Mouse (Mus musculus) central nervous system, embryonic 18 days (tissue): ENCODE measurements around the gene Dll3. TPM values are rescaled to one million over a fixed set of nuclear protein-coding genes. Genes with fewer than 3 reads are reported as not detected.

Experiments used
- polyA plus RNA-seq: library from polyadenylated mRNA; depleted of rRNA; stranded (reverse); fragments of >200 nt; gene quantifications from 2 replicates; pipeline ENCODE4 v1.2.3, GENCODE M21; 2012; rRNA removed

Dll3 gene
- 13.5 and 13.6 TPM in 2 replicates for polyA plus RNA-seq

DNA sequence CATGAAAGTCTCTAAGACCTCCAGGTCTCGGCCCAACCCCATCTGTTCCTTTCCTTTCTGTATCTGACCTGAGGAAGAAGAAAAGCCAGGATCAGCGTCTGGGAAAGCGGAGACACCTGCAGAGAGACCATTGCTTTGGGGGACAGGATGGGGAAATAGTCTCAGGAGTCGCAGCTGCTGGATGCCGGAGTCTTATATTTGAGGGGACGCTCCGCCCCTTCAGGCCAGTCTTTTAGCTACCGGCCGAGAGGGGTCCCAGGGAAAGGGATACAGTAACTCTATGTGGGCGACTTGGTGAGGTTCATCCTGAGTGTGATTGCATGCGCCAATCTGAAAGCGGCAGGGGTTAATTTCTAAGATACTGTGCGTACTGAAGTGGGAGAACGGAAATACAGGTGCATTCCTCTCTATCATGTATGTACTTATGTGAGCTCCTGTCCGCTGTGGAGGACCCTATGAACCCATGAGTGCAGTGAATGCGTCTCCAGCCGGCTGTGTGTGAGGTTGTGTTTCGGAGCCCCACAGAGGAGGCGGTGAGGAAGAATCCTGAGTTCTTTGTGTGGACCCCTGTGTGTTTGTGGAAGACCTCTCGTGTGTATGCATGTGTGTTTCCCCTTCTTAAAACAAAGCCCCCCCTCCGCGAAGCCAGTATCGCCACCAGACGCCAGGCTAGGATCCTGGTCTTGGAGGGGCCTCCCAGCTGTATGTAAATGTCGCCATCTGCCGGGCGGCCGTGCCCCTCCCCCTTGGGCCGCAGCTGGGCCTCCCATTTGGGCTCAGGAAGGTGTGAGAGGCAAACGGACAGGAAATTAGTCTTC, at the start of gene Dll3:
Gene Dll3 (minus strand): TSS at position 623 of the 818 bp plus-strand sequence.

DNA sequence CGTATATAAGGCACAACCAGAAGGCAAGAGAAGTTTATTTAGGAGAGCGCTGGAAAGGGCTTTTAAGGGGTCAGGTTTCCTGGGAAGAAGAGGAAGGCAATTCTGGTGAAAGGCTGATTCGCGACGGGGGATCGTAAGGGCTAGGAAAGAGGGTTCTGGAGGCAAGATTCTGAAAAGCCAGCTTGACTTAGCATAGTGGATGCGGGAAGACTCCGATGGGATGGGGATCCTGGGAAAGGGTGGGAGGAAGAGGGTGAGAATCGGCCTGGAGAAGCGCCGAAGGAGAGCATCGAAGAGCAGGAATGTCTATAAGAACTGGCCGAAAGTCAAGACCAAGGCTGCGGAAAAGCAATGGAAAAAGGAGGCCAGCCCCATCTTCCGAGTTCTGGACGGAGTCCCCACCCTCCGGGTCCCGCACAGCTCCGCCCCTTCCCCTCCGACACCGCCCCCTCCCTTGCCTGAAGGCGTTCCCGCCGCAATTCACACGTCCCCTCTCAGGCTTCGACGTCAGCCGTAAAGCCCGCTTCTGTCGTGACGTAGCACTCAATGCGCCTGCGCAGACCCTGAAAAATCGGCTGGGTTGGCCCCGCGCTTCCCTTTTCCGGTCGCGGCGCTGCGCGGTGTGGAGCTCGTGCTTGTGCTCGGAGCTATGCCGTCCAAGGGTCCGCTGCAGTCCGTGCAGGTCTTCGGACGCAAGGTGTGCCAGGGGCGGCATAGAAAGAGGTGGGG, 48.3 kb upstream of the Dll3 start, which contains the start of gene Rps16:
Gene Rps16 (plus strand): TSS at position 498 of the 729 bp plus-strand sequence.

DNA sequence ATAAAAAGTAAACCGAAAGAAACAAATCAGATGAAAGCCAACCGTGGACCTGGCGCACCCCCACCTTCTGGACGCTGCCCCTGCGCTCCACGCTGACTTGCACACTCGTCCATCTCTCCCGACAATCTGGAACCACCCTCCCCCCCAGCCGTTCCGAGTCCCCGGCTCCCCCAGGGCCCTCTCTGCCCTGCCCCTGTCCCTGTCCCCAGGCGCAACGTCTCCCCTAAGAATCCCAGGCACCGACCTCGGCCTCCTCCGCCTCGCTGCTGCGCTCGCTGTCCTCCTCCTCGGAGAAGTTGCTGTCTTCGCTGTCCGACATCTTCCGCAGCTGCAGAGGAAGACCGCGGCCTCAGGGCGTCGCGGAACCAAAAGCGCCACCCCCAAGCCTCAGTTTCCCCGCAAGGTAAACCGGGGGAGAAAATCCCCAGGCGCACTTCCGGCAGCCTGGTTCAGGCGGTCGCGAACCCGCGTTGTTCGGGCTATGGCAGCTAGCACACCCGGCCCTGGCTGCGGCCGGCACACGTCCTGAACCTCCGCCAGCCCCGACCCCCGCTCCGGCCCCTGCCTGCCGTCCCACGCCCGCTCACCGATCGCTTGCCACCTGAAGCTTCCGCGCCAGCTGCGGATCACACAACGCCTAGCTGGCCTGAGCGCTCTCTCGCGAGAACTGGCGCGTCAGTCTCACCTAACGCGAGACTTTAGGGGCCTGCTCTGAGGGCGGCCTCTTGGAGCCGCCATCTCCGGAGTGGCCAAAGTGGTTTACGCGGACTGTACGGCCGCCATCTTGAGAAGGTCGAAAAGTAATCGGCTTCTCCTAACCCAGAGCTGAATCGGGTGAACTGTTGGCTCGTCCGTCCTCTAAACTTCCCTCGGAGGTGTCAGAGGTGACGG, 36.3 kb upstream of the Dll3 start, which contains the start of gene Supt5:
Gene Supt5 (minus strand): TSS at position 639 of the 891 bp plus-strand sequence.

DNA sequence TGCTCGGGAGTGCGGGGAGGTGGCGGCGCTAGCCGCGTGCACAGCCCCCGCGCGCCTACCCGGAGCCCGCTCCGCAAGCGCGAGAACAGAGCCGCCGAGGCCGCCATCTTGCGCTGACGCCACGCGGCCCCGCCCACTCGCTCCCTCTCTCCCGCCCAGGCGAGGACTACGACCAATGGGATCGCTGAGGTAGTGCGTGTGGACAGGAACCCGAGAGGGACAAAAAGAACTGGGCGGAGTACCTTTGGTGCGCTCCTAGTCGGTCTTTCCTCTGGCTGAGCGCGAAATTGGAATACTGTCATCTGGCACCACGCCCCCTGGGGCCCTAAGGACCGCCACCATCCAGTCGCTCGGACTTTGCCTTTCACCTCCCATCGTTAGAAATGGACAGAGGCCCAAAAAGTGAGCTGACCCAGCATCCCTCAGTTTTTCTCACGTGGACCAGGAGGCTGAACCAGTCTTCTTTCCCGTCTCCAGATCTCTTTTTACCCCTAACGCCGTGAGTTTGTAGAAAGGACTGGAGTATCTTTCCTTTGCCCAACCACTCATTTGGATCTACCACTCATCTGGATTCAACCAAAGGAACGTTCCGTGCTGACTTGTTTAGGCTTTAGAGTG, 10.0 kb upstream of the Dll3 start, which contains the start of gene Timm50:
Gene Timm50 (minus strand): TSS at position 147 of the 618 bp plus-strand sequence.

DNA sequence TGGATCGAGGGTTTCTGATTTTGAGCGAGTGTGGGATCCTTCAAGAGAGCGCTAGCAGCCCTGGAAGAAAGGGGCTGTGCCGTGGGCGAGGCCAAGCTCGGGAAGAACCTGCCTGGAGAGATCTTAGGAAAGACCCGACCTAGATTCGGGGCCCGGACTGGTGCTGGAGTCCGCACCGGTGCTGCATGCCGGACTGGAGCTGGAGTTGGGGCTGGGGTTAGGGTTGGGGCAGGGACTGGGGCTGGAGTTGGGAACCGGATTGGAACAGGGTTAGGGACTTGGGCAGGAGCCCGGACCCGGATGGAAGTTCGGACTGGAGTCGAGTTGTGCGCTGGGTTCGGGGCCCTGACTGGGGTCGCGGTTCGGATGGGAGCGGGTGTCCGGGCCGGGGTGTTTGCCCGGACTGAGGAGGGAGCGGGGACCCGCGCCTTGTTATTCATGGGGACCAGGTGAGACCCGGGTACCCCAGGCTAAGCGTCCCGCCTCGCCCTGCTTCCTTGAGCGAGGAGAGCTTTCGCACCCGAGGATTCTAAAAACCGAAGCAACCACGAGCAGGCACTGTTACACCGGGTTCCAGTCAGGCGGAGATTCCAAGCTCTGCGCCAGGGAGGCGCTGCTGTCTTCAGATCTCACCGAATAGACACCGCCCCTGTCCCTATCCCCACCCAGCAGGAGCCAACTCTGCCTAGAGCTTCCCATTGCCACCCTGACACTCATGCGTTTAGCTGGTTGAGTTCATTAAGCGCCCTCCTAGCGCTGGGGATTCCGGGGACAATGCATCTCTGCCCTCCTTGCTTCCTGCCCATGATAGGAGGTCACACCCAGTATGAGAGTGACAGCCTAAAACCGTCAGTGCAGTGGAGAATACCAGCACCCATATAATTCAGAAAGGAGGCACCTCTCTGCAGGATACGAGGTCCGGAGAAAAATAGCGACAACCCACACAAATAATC, 11.1 kb downstream of the Dll3 start, which contains the start of gene Selenov:
Gene Selenov (minus strand): TSS at position 549 of the 953 bp plus-strand sequence.

GRCm38 (mm10) chr7:28277615-28278278, 24.3 kb downstream of the Dll3 start, which contains the start of gene Eid2b:
Gene Eid2b (plus strand): TSS chr7:28277739.

GRCm38 (mm10) chr7:28267129-28268041, 34.7 kb downstream of the Dll3 start, which contains the start of gene Eid2:
Gene Eid2 (plus strand): TSS chr7:28267881.

Other genes with a start within 250 kb of the Dll3 start
- 0.43 and 0.49 TPM in 2 replicates for gene Fcgbp, start 231.0 kb downstream of the Dll3 start, polyA plus RNA-seq
- gene 9530053A07Rik, start 172.8 kb downstream of the Dll3 start, polyA plus RNA-seq: 0.03 TPM in 2 replicates
- 203 and 219 TPM in 2 replicates for gene Fbl, start 132.5 kb downstream of the Dll3 start, polyA plus RNA-seq
- gene Dyrk1b, start 122.8 kb downstream of the Dll3 start, polyA plus RNA-seq: 24.1 and 28.7 TPM in 2 replicates
- gene Eid2, start 34.4 kb downstream of the Dll3 start, polyA plus RNA-seq: 78.5 and 79.8 TPM in 2 replicates
- 46.2 and 47.3 TPM in 2 replicates for gene Eid2b, start 24.5 kb downstream of the Dll3 start, polyA plus RNA-seq
- gene Selenov, start 11.1 kb downstream of the Dll3 start, polyA plus RNA-seq: 1.9 and 2.3 TPM in 2 replicates
- gene Timm50, start 9.8 kb upstream of the Dll3 start, polyA plus RNA-seq: 87.3 and 91.7 TPM in 2 replicates
- 98.1 and 101 TPM in 2 replicates for gene Supt5, start 36.5 kb upstream of the Dll3 start, polyA plus RNA-seq
- 1,114 and 1,140 TPM in 2 replicates for gene Rps16, start 48.4 kb upstream of the Dll3 start, polyA plus RNA-seq
- gene Plekhg2, start 70.4 kb upstream of the Dll3 start, polyA plus RNA-seq: 13.5 and 19.5 TPM in 2 replicates
- 2.6 and 4.6 TPM in 2 replicates for gene Zfp36, start 78.0 kb upstream of the Dll3 start, polyA plus RNA-seq
- gene Med29, start 90.5 kb upstream of the Dll3 start, polyA plus RNA-seq: 43.0 and 44.9 TPM in 2 replicates
- gene Paf1, start 90.7 kb upstream of the Dll3 start, polyA plus RNA-seq: 104 and 110 TPM in 2 replicates
- 2.9 TPM in 2 replicates for gene Gmfg, start 135.2 kb upstream of the Dll3 start, polyA plus RNA-seq
- gene Lrfn1, start 149.7 kb upstream of the Dll3 start, polyA plus RNA-seq: 58.8 and 65.9 TPM in 2 replicates
- gene Ifnl2, start 208.2 kb upstream of the Dll3 start, polyA plus RNA-seq: not detected in 2 replicates
- not detected in 2 replicates for gene Ifnl3, start 220.6 kb upstream of the Dll3 start, polyA plus RNA-seq
- not detected in 2 replicates for gene Sycn, start 238.6 kb upstream of the Dll3 start, polyA plus RNA-seq
- gene Nccrp1, start 245.0 kb upstream of the Dll3 start, polyA plus RNA-seq: 0.20 and 3.1 TPM in 2 replicates